Mouse (Mus musculus): ENCODE data around the gene Nt5c. TPM values are rescaled to one million over a fixed set of nuclear protein-coding genes. Genes with fewer than 3 reads are reported as not detected.
"Not testable (repeated sequence)": the region's sequence is repeated elsewhere in the genome, so short reads cannot be mapped to it uniquely, and the experiment has no call there.

Gene Nt5c
- polyA plus RNA-seq, 1 experiment from 2014 or later: 80.3 TPM

DNA sequence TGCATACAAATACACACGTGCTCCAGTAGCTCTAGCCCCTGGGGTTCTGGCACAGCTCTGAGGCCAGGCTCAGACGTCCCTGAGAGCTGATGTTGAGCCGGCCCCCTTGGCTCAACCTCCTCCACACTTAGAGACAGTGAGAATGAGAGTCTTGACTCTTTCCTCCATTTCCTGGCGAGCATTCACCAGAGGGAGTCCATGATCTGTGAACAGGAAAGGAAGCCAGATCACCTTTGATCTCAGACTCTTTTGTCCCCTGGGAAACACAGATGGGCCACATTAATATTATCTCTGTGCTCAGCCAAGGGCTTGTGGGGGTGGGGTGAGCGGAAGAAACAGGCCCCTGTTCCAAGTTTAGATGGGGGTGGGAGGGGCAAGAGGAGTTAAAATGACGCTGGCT is 34.3 kb downstream of the Nt5c start:
- WGBS: 46% methylated on average over 6 of the region's 6 CpGs
- Histone ChIP-seq H3K27ac (no peak overlapping the region), H3K36me3 (replicated peaks) (no peaks in the 10 kb centered on the region), H3K4me1 (peaks cover 8% of the 10 kb centered on the region; the same call in 1 of the 2 replicates), H3K4me3 (replicated peaks) (no peak overlapping the region), H3K4me2 (no peak overlapping the region), H3K9ac (no peak overlapping the region), H3K27me3 (no peaks in the 10 kb centered on the region), H3K9me3 (peaks cover 4% of the 10 kb centered on the region; the same call in 1 of the 2 replicates)
- ATAC-seq (ENCODE audit: low FRiP score): no peak

DNA sequence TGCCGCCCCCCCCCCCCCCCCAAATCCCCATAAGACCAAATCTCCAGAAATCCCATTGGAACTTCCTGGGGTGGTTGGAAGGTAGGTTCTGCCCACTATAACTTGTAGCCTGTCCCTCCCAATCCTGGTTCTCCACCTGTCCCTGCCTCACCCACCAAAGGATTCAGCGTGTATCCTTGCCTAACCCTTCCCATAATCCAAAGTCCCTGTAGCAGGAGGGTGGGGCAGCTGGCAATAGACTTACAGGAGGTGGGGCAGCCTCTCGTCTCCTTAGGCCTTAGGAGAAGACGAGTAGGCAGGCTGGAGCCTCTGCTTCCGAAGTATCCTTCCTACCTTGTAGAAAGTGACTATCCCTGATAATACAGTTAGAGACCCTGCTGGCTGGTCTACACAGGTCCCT is 35.5 kb downstream of the Nt5c start:
- Histone ChIP-seq H3K9me3 (peaks cover 4% of the 10 kb centered on the region; the same call in 1 of the 2 replicates), H3K9ac (no peak overlapping the region), H3K36me3 (replicated peaks) (no peaks in the 10 kb centered on the region), H3K4me1 (peaks cover 6% of the 10 kb centered on the region; the same call in 1 of the 2 replicates), H3K27me3 (no peaks in the 10 kb centered on the region), H3K27ac (no peak overlapping the region), H3K4me3 (replicated peaks) (no peak overlapping the region), H3K4me2 (no peak overlapping the region)
- whole genome bisulfite sequencing: 89% methylated on average over 5 of the region's 5 CpGs
- ATAC-seq (ENCODE audit: low FRiP score): no peak

DNA sequence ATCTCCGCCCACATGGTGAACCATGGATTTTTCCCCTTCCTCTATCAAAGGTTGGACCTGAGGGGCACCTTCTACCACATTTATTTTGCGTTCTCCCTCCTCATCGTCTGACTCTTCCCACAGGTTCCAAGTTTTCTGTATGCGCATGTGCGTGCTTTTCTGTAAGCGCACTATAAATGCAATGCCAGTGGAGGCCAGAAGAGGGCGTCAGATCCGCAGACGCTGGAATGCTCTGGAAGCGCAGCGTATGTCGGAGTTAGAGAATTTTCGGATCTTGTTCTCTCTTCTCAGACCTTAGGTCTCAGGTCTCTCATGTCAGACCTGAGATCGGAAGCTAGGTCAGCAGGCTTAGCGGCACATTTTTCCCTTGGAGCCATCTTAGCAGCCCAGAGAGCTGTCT is 36.0 kb downstream of the Nt5c start:
- Histone ChIP-seq H3K9ac (no peak overlapping the region), H3K27ac (no peak overlapping the region), H3K4me3 (replicated peaks) (no peak overlapping the region), H3K27me3 (no peaks in the 10 kb centered on the region), H3K4me2 (no peak overlapping the region), H3K4me1 (peaks cover 6% of the 10 kb centered on the region; the same call in 1 of the 2 replicates), H3K36me3 (replicated peaks) (no peaks in the 10 kb centered on the region), H3K9me3 (peaks cover 4% of the 10 kb centered on the region; the same call in 1 of the 2 replicates)
- 85% methylated on average over 15 of the region's 15 CpGs for WGBS
- ATAC-seq (ENCODE audit: low FRiP score): no peak

DNA sequence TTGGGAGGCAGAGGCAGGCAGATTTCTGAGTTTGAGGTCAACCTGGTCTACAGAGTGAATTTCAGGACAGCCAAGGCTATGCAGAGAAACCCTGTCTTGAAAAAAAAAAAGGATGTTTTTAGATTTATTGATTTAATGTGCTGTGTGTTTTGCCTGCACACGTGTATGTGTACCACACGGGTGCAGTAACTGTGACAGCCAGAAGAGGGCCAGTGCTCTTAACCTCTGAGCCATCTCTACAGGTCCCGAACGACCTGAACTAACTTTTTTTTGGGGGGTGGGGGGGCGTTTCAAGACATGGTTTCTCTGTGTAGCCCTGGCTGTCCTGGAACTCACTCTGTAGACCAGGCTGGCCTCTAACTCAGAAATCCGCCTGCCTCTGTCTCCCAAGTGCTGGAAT is 36.8 kb downstream of the Nt5c start:
- H3K4me1 ChIP-seq; H3K27ac ChIP-seq; ATAC-seq (ENCODE audit: low FRiP score); H3K4me3 ChIP-seq (replicated peaks); H3K9ac ChIP-seq; H3K27me3 ChIP-seq; H3K36me3 ChIP-seq (replicated peaks); H3K4me2 ChIP-seq; H3K9me3 ChIP-seq: not testable (repeated sequence)
- 82% methylated on average over 6 of the region's 6 CpGs for WGBS

GRCm38 (mm10) chr11:115453306-115453705 is 38.4 kb downstream of the Nt5c start:
- H3K36me3 ChIP-seq (replicated peaks): no peaks in the 10 kb centered on the region

DNA sequence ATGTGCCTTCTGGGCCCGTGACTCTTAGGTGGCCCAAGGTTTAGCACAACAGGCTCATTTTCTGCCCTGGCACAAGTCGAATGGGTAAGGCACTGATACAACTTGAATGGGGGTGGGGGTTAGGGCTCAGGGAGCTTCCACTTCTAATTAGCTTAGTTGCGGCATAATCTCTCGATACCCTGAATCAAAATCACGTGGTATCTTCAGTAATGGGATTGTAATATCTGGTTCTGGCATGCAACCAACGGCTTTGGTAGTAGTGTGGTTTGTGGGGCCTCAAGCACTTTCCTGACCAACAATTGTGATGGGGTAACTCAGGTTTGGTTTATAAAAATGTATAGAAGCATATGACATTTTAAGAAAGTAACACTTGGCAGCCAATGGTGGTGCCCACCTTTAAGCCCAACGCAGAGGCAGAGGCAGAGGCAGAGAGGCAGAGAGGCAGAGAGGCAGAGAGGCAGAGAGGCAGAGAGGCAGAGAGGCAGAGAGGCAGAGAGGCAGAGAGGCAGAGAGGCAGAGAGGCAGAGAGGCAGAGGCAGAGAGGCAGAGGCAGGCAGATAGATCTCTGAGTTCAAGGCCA is 39.3 kb downstream of the Nt5c start:
- Histone ChIP-seq H3K27me3 (no peaks in the 10 kb centered on the region), H3K9ac (no peak overlapping the region), H3K4me3 (replicated peaks) (no peak overlapping the region), H3K36me3 (replicated peaks) (no peaks in the 10 kb centered on the region), H3K4me1 (peaks cover 4% of the 10 kb centered on the region), H3K4me2 (no peak overlapping the region), H3K9me3 (peaks cover 4% of the 10 kb centered on the region; the same call in 1 of the 2 replicates), H3K27ac (no peak overlapping the region)
- ATAC-seq (ENCODE audit: low FRiP score): no peak
- 85% methylated on average over 7 of the region's 7 CpGs for WGBS

More at GRCm38 (mm10) chr11:115453306-115453705, 38.4 kb downstream of the Nt5c start:
- H3K4me3 ChIP-seq (replicated peaks): no peak overlapping the region
- peaks cover 9% of the 10 kb centered on the region for H3K4me1 ChIP-seq
- peaks cover 4% of the 10 kb centered on the region; the same call in 1 of the 2 replicates for H3K9me3 ChIP-seq
- H3K27ac ChIP-seq: no peak overlapping the region
- H3K9ac ChIP-seq: no peak overlapping the region
- H3K4me2 ChIP-seq: no peak overlapping the region
- no peak for ATAC-seq (ENCODE audit: low FRiP score)
- no peaks in the 10 kb centered on the region for H3K27me3 ChIP-seq
- WGBS: 63% methylated on average over 4 of the region's 4 CpGs

- no peak for ATAC-seq (ENCODE audit: low FRiP score)
- H3K27me3 ChIP-seq: no peaks in the 10 kb centered on the region
- H3K36me3 ChIP-seq (replicated peaks): no peaks in the 10 kb centered on the region
- peaks cover 3% of the 10 kb centered on the region; the same call in 1 of the 2 replicates for H3K4me1 ChIP-seq
- no peak overlapping the region for H3K9ac ChIP-seq
- H3K27ac ChIP-seq: no peak overlapping the region
- H3K4me3 ChIP-seq (replicated peaks): no peak overlapping the region
- 91% methylated on average over 8 of the region's 8 CpGs for WGBS
- peaks cover 4% of the 10 kb centered on the region; the same call in 1 of the 2 replicates for H3K9me3 ChIP-seq
- H3K4me2 ChIP-seq: no peak overlapping the region
These were observed 39.9 kb downstream of the Nt5c start for GRCm38 (mm10) chr11:115451781-115452241.

DNA sequence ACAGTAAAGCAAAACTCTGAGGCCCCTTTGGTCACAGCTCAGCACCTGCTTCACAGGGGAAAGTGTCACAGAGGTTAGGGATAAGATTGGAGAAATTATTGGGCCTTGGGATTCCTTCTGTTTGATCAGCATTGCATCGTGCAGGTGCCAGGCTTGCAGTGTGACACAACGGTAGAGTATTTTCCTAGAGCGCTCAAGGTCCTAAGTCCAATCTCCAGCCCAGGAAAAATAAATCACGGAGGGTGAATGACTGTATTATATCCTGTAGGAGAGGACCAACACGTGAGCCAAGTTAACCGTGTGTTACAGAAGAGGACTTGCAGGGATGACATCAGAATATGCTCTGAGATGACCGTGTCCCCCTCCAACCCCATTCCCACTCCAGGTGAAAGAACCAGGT is 41.5 kb downstream of the Nt5c start:
- Histone ChIP-seq H3K4me1 (peaks cover 3% of the 10 kb centered on the region; the same call in 1 of the 2 replicates), H3K36me3 (replicated peaks) (no peaks in the 10 kb centered on the region), H3K4me2 (no peak overlapping the region), H3K27me3 (no peaks in the 10 kb centered on the region), H3K27ac (no peak overlapping the region), H3K4me3 (replicated peaks) (no peak overlapping the region), H3K9ac (no peak overlapping the region), H3K9me3 (peaks cover 2% of the 10 kb centered on the region; the same call in 1 of the 2 replicates)
- WGBS: 90% methylated on average over 7 of the region's 7 CpGs
- ATAC-seq (ENCODE audit: low FRiP score): no peak

DNA sequence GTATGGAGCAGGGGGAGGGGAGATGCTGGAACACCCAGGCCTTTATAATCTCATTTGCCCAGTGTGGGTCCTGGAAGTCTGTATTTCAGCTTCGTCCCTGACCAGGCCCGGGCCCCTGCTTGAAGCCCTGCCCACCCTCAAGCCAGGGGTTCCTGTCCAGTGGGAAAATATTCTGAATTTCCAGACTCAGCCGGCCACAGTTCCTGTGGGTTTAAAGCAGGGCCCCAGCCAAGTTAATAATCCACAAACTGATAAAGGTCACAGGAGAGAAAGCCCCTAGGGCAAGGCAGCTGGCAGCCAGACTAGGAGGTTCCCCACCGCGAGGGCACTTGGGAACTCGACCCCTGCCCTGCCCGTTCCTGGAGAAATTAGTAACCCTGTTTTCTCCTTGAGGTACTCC is 42.7 kb downstream of the Nt5c start:
- H3K4me1 ChIP-seq: peaks cover 3% of the 10 kb centered on the region; the same call in 1 of the 2 replicates
- WGBS: 73% methylated on average over 7 of the region's 7 CpGs
- no peak for ATAC-seq (ENCODE audit: low FRiP score)
- no peak overlapping the region for H3K4me2 ChIP-seq
- no peaks in the 10 kb centered on the region for H3K36me3 ChIP-seq (replicated peaks)
- no peaks in the 10 kb centered on the region for H3K9me3 ChIP-seq
- H3K27me3 ChIP-seq: no peaks in the 10 kb centered on the region
- H3K27ac ChIP-seq: no peak overlapping the region
- no peak overlapping the region for H3K9ac ChIP-seq
- H3K4me3 ChIP-seq (replicated peaks): no peak overlapping the region

- peaks cover 3% of the 10 kb centered on the region; the same call in 1 of the 2 replicates for H3K4me1 ChIP-seq
- H3K9me3 ChIP-seq: no peaks in the 10 kb centered on the region
- no peak overlapping the region for H3K4me2 ChIP-seq
- no peak overlapping the region for H3K27ac ChIP-seq
- no peaks in the 10 kb centered on the region for H3K27me3 ChIP-seq
- no peaks in the 10 kb centered on the region for H3K36me3 ChIP-seq (replicated peaks)
- no peak overlapping the region for H3K9ac ChIP-seq
- no peak overlapping the region for H3K4me3 ChIP-seq (replicated peaks)
- no peak for ATAC-seq (ENCODE audit: low FRiP score)
- WGBS: 86% methylated on average over 16 of the region's 16 CpGs
These were observed 43.6 kb downstream of the Nt5c start for GRCm38 (mm10) chr11:115448075-115448474.

DNA sequence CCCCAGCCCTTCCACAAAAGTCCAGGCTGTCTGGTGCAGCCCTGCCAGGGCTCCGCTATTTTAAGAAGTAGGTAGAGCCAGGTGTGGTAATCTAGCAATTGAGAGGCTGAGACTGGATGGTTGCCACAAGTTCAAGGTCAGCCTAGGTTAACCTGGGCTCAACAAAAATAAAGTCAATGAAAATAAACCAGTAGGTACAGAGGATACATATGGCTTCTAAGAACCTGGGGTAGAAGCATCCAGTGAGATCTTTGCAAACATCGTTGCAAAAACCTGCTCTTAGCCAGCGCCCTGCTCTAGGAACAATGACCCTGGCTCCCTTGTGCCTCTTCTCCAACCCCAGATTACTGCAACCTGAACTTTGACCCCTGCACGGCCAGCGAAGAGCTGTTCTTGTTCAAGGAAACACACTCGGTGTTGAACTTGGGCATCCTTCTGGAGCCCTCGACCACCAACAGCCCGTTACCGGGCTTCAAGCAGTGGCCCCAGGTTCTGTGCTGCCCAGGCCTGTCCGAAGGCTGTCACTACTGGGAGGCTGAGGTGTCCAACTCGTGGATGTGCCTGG is 44.3 kb downstream of the Nt5c start:
- WGBS: 89% methylated on average over 11 of the region's 11 CpGs
- ATAC-seq (ENCODE audit: low FRiP score): no peak
- Histone ChIP-seq H3K4me2 (no peak overlapping the region), H3K9me3 (no peaks in the 10 kb centered on the region), H3K9ac (no peak overlapping the region), H3K4me3 (replicated peaks) (no peak overlapping the region), H3K27me3 (no peaks in the 10 kb centered on the region), H3K36me3 (replicated peaks) (no peaks in the 10 kb centered on the region), H3K27ac (no peak overlapping the region), H3K4me1 (peaks cover 3% of the 10 kb centered on the region; the same call in 1 of the 2 replicates)

DNA sequence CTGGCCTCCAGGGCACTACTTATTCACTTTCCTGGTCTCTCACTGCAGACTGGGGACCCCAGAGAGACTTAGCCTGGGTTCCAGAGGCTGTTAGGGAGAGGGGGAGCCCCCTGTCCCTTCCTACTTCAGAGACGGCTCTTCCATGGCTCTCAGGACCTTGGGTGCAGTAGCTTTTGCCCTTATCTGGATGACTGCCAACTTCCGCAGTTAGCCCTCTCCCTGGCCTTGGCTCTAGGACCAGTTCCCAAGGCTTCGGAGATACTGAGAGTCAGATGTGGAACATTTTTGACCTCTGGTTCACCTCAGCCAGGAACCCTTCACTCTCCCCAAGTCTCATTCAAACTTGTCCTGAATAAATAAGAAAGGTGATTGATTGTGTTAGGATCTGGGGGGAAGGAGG is 44.8 kb downstream of the Nt5c start:
- no peak overlapping the region for H3K4me3 ChIP-seq (replicated peaks)
- no peaks in the 10 kb centered on the region for H3K9me3 ChIP-seq
- no peak for ATAC-seq (ENCODE audit: low FRiP score)
- no peak overlapping the region for H3K9ac ChIP-seq
- H3K4me1 ChIP-seq: peaks cover 3% of the 10 kb centered on the region; the same call in 1 of the 2 replicates
- no peak overlapping the region for H3K27ac ChIP-seq
- 86% methylated on average over 3 of the region's 3 CpGs for WGBS
- no peak overlapping the region for H3K4me2 ChIP-seq
- no peaks in the 10 kb centered on the region for H3K36me3 ChIP-seq (replicated peaks)
- no peaks in the 10 kb centered on the region for H3K27me3 ChIP-seq

GRCm38 (mm10) chr11:115441417-115441816 is 50.2 kb downstream of the Nt5c start:
- no peak for ATAC-seq (ENCODE audit: low FRiP score)
- H3K27ac ChIP-seq: no peak overlapping the region
- 50% methylated on average over 15 of the region's 15 CpGs for WGBS
- H3K4me2 ChIP-seq: no peak overlapping the region
- H3K9ac ChIP-seq: no peak overlapping the region
- no peaks in the 10 kb centered on the region for H3K36me3 ChIP-seq (replicated peaks)
- H3K4me1 ChIP-seq: peaks cover under 1% of the 10 kb centered on the region; the same call in 1 of the 2 replicates
- H3K9me3 ChIP-seq: no peaks in the 10 kb centered on the region
- no peak overlapping the region for H3K4me3 ChIP-seq (replicated peaks)
- no peaks in the 10 kb centered on the region for H3K27me3 ChIP-seq

Data from forebrain, embryonic 12.5 days (tissue).